Mouse (Mus musculus) lung, adult 2 months (tissue): ENCODE data around the gene Tgfbr3l. TPM values are rescaled to one million over a fixed set of nuclear protein-coding genes. Genes with fewer than 3 reads are reported as not detected.

Experiments used
- DNase-seq: peaks from one replicate; pipeline ENCODE4 v3.0.0; 2022
- H3K4me1 ChIP-seq: fragments of 200-500 bp; 2 replicates; pipeline ENCODE4 v1.6.1; 2011; ENCODE audit warnings: low read length; ENCODE audit not compliant: control insufficient read depth, insufficient read depth
- H3K4me3 ChIP-seq: fragments of 200-500 bp; replicated peaks from 2 replicates; pipeline ENCODE3; 2011; ENCODE audit warnings: low read depth, mild to moderate bottlenecking, control low read depth, low read length; ENCODE audit errors: extremely low read depth
- CTCF ChIP-seq: fragments of 200-500 bp; IDR thresholded peaks from 2 replicates; pipeline ENCODE4 v1.5.1; 2011; ENCODE audit warnings: mild to moderate bottlenecking, low read length, control low read depth; ENCODE audit not compliant: insufficient read depth
- POLR2A ChIP-seq: fragments of 200-500 bp; IDR thresholded peaks from 2 replicates; pipeline ENCODE4 v1.6.1; 2011; ENCODE audit warnings: low read depth, mild to moderate bottlenecking, control low read depth, low read length, borderline replicate concordance; ENCODE audit errors: extremely low read depth
- WGBS: fragments of 180-500 bp; shearing (Covaris S2); methylation state at CpG from one replicate; pipeline ENCODE4 v1.1.7; 2018; 5-methylcytosine and 5-hydroxymethylcytosine counted together
- polyA plus RNA-seq: library from polyadenylated mRNA; depleted of rRNA; stranded (reverse); fragments of >200 nt; gene quantifications from 2 replicates; pipeline ENCODE4 v1.2.3, GENCODE M21; 2012; rRNA removed

Gene Tgfbr3l
- polyA plus RNA-seq, 1 experiment = 56.3 TPM

DNA sequence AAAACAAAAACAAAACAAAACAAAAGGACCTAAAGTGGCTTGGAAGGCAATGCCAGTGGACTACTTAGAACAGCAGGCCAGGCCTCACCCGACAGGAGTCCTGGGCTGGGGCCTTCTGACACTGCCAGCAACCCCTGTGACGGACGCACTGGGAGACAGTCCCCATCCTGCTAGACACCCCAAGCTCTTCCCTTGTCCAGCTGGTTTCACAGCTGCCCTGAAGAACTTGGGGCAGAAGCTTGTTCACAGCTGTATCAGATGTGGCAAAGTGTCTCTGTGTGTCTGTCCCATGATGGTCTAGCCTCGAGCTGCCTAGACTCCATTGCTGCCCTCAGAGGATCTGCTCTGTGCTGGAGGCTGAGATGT, 11.8 kb downstream of the Tgfbr3l start:
- TF ChIP-seq CTCF (no peak), POLR2A (no peak)
- no peak for DNase-seq
- Histone ChIP-seq H3K4me1 (peaks cover 8% of the 10 kb centered on the region), H3K4me3 (no peak overlapping the region)
- WGBS = 82% methylated on average over 4 of the region's 4 CpGs

DNA sequence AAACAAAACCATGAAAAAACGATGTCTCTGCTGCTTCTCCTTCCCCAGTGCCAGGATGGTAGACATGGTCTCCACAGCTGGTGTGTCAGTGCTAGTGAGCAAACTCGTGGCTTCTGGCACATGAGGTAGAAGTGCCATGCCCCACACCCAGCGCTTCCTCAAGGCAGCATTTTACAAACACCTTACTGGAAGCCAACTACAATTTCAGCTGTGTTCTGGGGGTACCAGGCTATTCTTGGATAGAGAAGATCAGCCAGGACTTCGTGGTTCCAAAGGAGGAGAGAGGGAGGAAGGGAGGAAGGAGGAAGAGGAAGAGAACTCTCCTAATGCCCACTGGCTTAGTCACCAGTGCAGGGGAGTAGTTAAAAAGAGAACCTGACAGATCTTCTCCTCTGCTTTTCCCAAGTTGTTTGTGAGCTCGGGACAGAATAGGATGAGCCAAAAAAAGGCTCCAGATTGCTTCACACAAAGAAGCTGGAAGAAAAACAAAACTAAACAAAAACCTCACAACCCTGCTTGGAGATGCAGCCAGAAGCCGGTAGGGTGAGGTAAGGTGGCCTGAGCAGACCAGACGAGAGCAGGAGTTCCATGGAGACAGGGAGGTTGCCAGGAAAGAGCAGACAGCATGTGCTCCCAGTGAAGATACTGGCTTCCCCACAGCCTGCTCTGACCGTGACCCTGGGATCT, 15.2 kb downstream of the Tgfbr3l start:
- Histone ChIP-seq H3K4me1 (peaks cover 8% of the 10 kb centered on the region), H3K4me3 (no peak overlapping the region)
- no peak for DNase-seq
- 81% methylated on average over 8 of the region's 8 CpGs for WGBS
- TF ChIP-seq POLR2A = no peak
- TF ChIP-seq CTCF = no peak

DNA sequence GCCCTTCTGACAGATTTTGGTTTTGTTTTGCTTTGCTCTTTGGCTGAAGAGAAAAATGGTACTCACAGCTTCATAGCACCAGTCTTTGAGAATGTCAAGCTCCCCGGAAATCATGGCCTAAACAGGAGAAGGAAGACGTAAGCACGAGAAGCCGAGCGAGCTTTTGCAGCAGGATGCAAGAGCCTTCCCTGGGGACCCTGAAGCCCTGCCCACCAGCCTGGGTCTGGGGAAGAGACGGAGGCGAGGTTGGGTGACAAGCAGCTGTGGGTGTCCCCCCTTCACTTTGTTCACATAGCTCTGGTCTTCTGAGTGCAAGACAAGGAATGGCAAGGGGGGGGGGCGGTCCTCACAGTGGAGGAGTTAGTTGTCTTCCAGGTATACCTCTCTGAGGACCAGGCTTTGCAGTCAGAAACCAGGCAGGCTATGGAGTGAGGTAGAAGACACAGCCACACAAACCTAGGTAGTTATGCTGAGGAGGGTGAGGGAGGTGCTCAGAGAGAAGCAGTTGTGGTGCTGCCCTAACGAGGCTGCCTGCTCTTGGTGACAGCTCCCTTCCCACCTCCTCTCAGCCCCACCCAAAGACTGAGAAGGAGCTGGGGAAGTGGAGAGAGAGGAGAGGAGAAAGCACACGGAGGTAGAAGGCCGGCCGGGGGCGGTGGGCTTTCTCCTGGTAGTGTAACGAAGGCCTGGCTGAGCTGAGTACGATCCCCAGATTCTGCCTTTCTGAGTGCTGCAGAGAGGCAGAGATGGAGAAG, 17.3 kb downstream of the Tgfbr3l start:
- Histone ChIP-seq H3K4me3 (no peak overlapping the region), H3K4me1 (no peaks in the 10 kb centered on the region)
- no peak for DNase-seq
- no peak for TF ChIP-seq POLR2A
- TF ChIP-seq CTCF = no peak
- WGBS = 86% methylated on average over 15 of the region's 15 CpGs

GRCm38 (mm10) chr8:4267627-4268026, 19.6 kb downstream of the Tgfbr3l start:
- TF ChIP-seq POLR2A = no peak
- TF ChIP-seq CTCF = no peak
- Histone ChIP-seq H3K4me1 (no peaks in the 10 kb centered on the region), H3K4me3 (no peak overlapping the region)
- 83% methylated on average over 15 of the region's 15 CpGs for WGBS
- no peak for DNase-seq

- H3K4me1 ChIP-seq = no peaks in the 10 kb centered on the region; the same call in 1 of the 2 replicates
- no peak for DNase-seq
- WGBS = 89% methylated on average over 6 of the region's 6 CpGs
- no peak overlapping the region for H3K4me3 ChIP-seq
- TF ChIP-seq CTCF (no peak), POLR2A (no peak)
Measured at GRCm38 (mm10) chr8:4269609-4270008, 21.6 kb downstream of the Tgfbr3l start.

GRCm38 (mm10) chr8:4275275-4276110, 27.5 kb downstream of the Tgfbr3l start, which contains the start of gene Timm44:
Gene Timm44 (minus strand): TSS chr8:4275913.
- peak; percentile 55; the same call in 1 of the 2 replicates for TF ChIP-seq POLR2A
- no peak for TF ChIP-seq CTCF
- Histone ChIP-seq H3K4me3 (peak within 1 kb of the TSS; percentile 93), H3K4me1 (peaks cover 8% of the 10 kb centered on the region)
- peak; percentile 91 for DNase-seq
- under 1% methylated on average over 39 of the region's 39 CpGs for WGBS

DNA sequence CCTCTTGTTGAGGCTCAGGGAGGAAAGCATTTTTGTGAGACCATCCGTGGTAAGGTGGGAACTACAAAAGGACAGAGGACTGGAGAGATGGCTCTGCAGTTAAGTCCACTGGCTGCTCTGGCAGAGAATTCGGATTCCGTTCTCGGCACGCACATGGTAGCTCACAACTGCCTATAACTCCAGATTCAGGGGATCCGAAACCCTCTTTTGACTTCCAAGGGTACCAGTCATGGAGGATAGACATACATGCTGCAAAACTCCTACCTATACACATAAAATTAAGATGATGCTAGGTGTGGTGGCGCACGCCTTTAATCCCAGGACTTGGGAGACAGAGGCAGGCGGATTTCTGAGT, 28.1 kb downstream of the Tgfbr3l start:
- DNase-seq = no peak

DNA sequence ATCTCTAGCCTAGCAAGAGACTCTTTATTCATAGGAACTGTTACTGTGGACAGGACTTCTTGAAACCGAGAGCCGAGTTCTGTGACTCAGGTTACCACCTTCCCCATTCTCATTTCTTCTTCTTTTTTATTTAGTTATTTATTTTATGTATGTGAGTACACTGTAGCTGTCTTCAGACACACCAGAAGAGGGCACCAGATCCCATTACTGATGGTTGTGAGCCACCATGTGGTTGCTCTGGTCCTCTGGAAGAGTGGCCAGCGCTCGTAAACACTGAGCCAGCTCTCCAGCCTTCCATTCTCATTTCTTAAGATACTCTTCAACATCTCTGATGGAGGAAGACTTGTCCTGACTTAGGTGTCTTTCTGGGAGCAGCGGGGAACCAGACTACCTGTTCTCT, 44.7 kb downstream of the Tgfbr3l start:
- 83% methylated on average over 5 of the region's 5 CpGs for WGBS
- H3K4me3 ChIP-seq = no peak overlapping the region
- DNase-seq = no peak

More for the DNA sequence above, 28.1 kb downstream of the Tgfbr3l start:
- TF ChIP-seq CTCF (no peak), POLR2A (no peak)
- H3K4me1 ChIP-seq = peaks cover 8% of the 10 kb centered on the region
- H3K4me3 ChIP-seq = peak overlapping the region; percentile 93
- WGBS = 25% methylated on average over 9 of the region's 9 CpGs

GRCm38 (mm10) chr8:4297822-4298221, 49.8 kb downstream of the Tgfbr3l start:
- WGBS = 92% methylated on average over 4 of the region's 4 CpGs
- no peak for TF ChIP-seq CTCF
- H3K4me3 ChIP-seq = no peak overlapping the region
- no peaks in the 10 kb centered on the region for H3K4me1 ChIP-seq
- no peak for DNase-seq

More for the DNA sequence above, 44.7 kb downstream of the Tgfbr3l start:
- no peaks in the 10 kb centered on the region for H3K4me1 ChIP-seq
- TF ChIP-seq CTCF = no peak
- TF ChIP-seq POLR2A = no peak

Other genes starting within 250 kb of the Tgfbr3l start
- 2.9 and 3.4 TPM in 2 replicates for gene Cd209f, start 142.4 kb upstream of the Tgfbr3l start, polyA plus RNA-seq
- gene Cd209g, start 114.1 kb upstream of the Tgfbr3l start, polyA plus RNA-seq = 1.8 and 3.7 TPM in 2 replicates
- gene Evi5l, start 81.6 kb upstream of the Tgfbr3l start, polyA plus RNA-seq = 12.7 and 29.1 TPM in 2 replicates
- gene Prr36, start 30.8 kb upstream of the Tgfbr3l start, polyA plus RNA-seq = 1.4 and 1.6 TPM in 2 replicates
- gene Lrrc8e, start 21.4 kb upstream of the Tgfbr3l start, polyA plus RNA-seq = 4.4 and 4.6 TPM in 2 replicates
- gene Map2k7, start 9.5 kb upstream of the Tgfbr3l start, polyA plus RNA-seq = 30.8 and 49.9 TPM in 2 replicates
- gene Gm49320, start 9.3 kb upstream of the Tgfbr3l start, polyA plus RNA-seq = 1.3 and 1.6 TPM in 2 replicates
- gene Snapc2, start 4.9 kb downstream of the Tgfbr3l start, polyA plus RNA-seq = 25.0 and 34.5 TPM in 2 replicates
- 33.4 and 41.4 TPM in 2 replicates for gene Ctxn1, start 11.1 kb downstream of the Tgfbr3l start, polyA plus RNA-seq
- 32.9 and 44.6 TPM in 2 replicates for gene Timm44, start 27.7 kb downstream of the Tgfbr3l start, polyA plus RNA-seq
- 1.6 and 3.6 TPM in 2 replicates for gene Ccl25, start 77.0 kb downstream of the Tgfbr3l start, polyA plus RNA-seq
- gene Elavl1, start 77.2 kb downstream of the Tgfbr3l start, polyA plus RNA-seq = 21.1 and 23.9 TPM in 2 replicates
- 74.1 and 95.3 TPM in 2 replicates for gene Cers4, start 244.8 kb downstream of the Tgfbr3l start, polyA plus RNA-seq